ENCODE assay signal across 1 mouse cellular context in genomic region chr1:170959791-170960190, GRCm38 (mm10).
TF ChIP-seq lines count a peak whose summit lies in the region.

No protein-coding gene starts in this region.

TF ChIP-seq in MEL, 35 proteins besides CTCF, POLR2A, EP300 and RAD21 (continued from another document):
- TF ChIP-seq POLR2AphosphoS5 (IDR thresholded peaks at IDR 0.05; ENCODE audit: borderline replicate concordance, low read depth, low read length) (no peak), NELFE (IDR thresholded peaks at IDR 0.05; ENCODE audit: low read depth, low read length) (no peak), JUND (IDR thresholded peaks at IDR 0.05; ENCODE audit: low read depth, low read length) (no peak), TAL1 (IDR thresholded peaks at IDR 0.05; ENCODE audit: low read length) (peak; percentile 33; the same call in 1 of the 2 replicates), MYB (IDR thresholded peaks at IDR 0.05; ENCODE audit: low read depth, low read length) (no peak), UBTF (IDR thresholded peaks at IDR 0.05; ENCODE audit: borderline replicate concordance, insufficient read depth, low read depth, low read length) (no peak), MAFK (IDR thresholded peaks at IDR 0.05; ENCODE audit: borderline replicate concordance, low read depth, low read length) (no peak), MYC (IDR thresholded peaks at IDR 0.05; ENCODE audit: low read depth, low read length) (0 out of 2 replicates have a peak, but pooled peaks have one; percentile 38), MEF2A (IDR thresholded peaks at IDR 0.05; ENCODE audit: extremely low read depth, insufficient replicate concordance, low read depth, low read length, poor library complexity, severe bottlenecking) (no peak), HCFC1 (IDR thresholded peaks at IDR 0.05; ENCODE audit: low read depth, low read length) (no peak), ETS1 (IDR thresholded peaks at IDR 0.05; ENCODE audit: low read depth, low read length) (no peak), CHD1 (IDR thresholded peaks at IDR 0.05; ENCODE audit: low read depth, low read length) (no peak), MXI1 (IDR thresholded peaks at IDR 0.05; ENCODE audit: low read depth, low read length) (no peak), TBP (IDR thresholded peaks at IDR 0.05; ENCODE audit: low read depth, low read length) (no peak), SIN3A (IDR thresholded peaks at IDR 0.05; ENCODE audit: low read length) (no peak; the same call in 1 of the 2 replicates), ZMIZ1 (IDR thresholded peaks at IDR 0.05; ENCODE audit: low read depth, low read length) (no peak), MAX (IDR thresholded peaks at IDR 0.05; ENCODE audit: low read length) (no peak), MAZ (IDR thresholded peaks at IDR 0.05; ENCODE audit: low read depth, low read length) (0 out of 2 replicates have a peak, but pooled peaks have one; percentile 41), ZKSCAN1 (IDR thresholded peaks at IDR 0.05; ENCODE audit: low read depth, low read length) (no peak), USF2 (IDR thresholded peaks at IDR 0.05; ENCODE audit: borderline replicate concordance in 1 of 2, insufficient read depth in 1 of 2, low read depth in 1 of 2, low read length in 2 of 2) (no peak), TCF12 (IDR thresholded peaks at IDR 0.05; ENCODE audit: low read depth, low read length) (peak; percentile 15; the same call in 1 of the 2 replicates), BHLHE40 (IDR thresholded peaks at IDR 0.05; ENCODE audit: borderline replicate concordance, low read depth, low read length) (no peak), RCOR1 (IDR thresholded peaks at IDR 0.05; ENCODE audit: low read depth, low read length) (no peak), KAT2A (conservative IDR thresholded peaks at IDR 0.05; ENCODE audit: low read depth, low read length) (no peak), GABPA (IDR thresholded peaks at IDR 0.05; ENCODE audit: low read depth, low read length) (no peak), GATA1 (IDR thresholded peaks at IDR 0.05; ENCODE audit: low read depth, low read length) (no peak), ELF1 (IDR thresholded peaks at IDR 0.05; ENCODE audit: low read depth, low read length) (no peak)
